Mouse (Mus musculus) thymus, adult 2 months (tissue): ENCODE measurements around the gene Uba6.

Source experiments
- CTCF ChIP-seq: fragments of 200-500 bp; IDR thresholded peaks from 2 replicates; pipeline ENCODE4 v1.5.1; 2012; ENCODE audit warnings: mild to moderate bottlenecking, control low read depth, low read length, moderate library complexity, borderline replicate concordance; ENCODE audit not compliant: control insufficient read depth, poor library complexity, insufficient read depth; ENCODE audit errors: extremely low read depth
- POLR2A ChIP-seq: fragments of 200-500 bp; IDR thresholded peaks from 2 replicates; pipeline ENCODE4 v1.6.1; 2012; ENCODE audit warnings: mild to moderate bottlenecking, low read length, control low read depth, moderate library complexity; ENCODE audit not compliant: control insufficient read depth, poor library complexity, insufficient read depth; ENCODE audit errors: extremely low read depth

GRCm38 (mm10) chr5:86129828-86130227 is 42.8 kb downstream of the Uba6 start:
- TF ChIP-seq POLR2A = no peak
- TF ChIP-seq CTCF = no peak
